Mouse (Mus musculus) skeletal muscle tissue, adult 2 months (tissue): ENCODE measurements around the gene Ralb.

Experiments used
- DNase-seq: peaks from one replicate; pipeline ENCODE4 v3.0.0-alpha.2; 2012; ENCODE audit warnings: low read depth, low spot score

The Ralb gene

DNA sequence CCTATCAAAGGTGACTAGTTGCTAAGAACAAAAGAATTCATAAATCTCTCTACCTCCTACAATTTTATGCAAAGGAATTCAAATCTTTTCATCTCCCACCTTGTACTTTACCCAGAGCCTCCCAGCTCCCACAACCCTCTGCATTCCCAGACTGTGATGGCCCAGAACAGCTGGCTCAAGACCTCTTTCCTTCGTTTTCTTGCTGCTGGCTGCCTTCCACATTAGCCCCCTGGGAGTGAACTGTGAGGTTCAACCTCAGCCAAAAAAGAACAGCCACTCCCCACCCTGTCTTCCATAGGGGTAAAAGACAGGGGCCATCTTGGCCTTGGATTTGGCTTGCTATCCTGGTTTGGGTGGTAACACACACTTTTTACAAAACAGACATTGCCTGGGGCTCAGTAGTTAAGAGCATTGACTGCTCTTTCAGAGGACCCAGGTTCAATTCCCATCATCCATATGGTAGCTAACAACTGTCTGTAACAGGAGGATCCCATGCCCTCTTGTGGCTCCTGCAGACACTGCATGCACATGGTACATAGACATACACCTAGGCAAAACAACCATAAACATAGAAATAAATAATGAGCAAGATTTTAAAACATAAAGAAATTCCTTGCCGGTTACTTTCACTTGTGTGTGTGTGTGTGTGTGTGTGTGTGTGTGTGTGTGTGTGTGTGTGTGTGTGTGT lies 10.4 kb downstream of the Ralb start:
- peak; percentile 22 for DNase-seq

DNA sequence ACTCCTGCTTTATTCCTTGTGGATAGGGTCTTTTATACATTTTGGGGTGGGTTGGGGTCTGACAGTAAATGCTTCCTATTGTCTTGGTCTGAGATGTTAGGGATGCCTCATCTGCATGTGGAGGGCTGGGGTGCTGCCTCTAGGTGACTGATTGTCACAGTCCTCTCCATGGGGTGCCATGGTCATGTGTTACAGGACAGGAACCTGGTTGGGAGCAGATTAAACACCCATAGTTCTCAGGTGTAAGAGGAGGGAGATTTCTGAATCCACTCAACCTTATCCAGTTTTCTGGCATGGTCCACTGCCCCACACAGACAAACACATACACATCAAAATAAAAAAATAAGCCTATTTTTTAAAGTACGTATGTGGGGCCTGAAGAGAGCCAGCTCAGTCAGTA lies 12.1 kb downstream of the Ralb start:
- no peak for DNase-seq

DNA sequence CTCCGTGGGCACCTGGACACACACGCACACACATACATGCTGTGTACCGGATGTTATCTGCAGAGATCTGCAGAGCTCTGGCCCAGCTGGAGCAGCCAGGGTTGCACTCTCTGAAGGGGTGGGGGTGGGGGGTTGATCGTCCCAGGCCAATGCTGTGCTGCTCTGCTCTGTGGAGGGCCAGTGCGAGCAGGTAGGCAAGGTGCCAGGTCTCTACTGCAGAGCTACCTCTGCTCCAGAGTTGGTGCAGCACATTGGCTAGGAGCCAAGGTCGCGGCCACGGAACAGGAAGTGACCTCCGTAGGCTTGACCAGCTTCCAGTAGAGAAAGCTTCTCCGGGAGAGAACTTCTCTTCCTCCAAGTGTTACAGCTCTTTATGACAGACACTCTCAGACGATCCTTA lies 12.5 kb downstream of the Ralb start:
- DNase-seq: peak; percentile 87

DNA sequence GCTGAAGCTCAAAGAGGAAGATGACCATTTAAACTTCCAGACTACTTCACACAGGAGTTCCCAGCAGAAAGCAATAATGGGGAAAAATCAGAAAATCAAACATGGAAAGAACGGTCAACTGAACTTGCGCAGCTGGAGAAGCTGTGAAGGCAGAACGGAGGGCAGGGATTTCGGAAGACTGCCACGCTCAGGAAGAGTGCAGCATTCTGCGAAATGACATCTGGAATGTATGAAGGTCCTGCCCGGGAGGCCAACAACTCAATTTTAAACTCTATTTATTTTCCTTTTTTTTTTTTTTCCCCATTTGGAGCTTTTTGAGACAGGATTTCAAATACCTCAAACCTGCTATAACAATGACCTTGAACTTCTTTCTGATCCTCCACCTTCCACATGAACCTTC lies 13.8 kb downstream of the Ralb start:
- no peak for DNase-seq

DNA sequence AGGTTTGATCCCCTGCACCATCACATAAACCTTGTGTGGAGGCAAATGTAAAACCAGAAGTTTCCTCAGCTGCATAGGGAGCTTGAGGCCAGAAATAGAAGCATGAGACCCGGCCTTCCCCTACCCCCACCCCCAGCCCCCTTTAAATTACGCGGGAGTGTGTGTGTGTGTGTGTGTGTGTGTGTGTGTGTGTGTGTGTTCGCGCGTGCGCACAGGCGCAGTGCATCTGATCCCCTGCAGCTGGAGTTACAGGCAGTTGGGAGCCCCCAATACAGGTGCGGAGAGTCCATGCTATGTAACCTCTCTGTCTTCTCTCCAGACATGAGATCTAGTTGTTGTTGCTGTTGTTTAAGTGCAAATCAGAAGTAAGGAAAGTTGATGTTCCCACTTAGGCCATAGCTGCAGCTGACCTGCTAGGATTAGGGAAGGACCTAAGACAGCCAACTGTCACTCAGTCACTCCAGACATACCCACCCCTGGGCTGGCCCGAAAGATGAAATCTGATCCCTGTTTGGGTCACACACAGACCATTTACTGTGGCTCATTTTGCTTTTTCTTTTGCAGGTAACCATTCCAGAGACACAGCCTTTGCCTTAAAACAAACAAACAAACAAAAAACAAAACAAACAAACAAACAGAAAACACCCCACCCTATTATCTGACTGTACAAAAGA lies 16.5 kb downstream of the Ralb start:
- DNase-seq: no peak

DNA sequence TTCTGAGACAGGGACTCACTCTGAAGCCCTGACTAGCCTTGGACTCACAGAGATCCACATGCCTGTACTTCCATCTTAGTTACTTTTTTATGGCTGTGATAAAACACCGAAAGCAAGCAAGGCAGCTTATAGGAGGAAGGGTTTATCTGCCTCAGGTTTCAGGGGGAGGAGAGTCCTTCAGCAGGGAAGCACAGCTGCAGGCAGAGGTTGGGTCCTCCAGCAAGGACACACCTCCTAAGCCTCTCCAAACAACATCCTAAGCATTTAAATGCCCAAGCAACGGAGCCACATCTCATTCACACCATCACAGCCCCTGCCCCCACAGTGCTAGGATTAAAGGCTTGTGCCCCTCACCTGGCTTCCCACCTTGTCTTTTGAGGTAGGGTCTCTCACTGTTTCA lies 18.8 kb downstream of the Ralb start:
- no peak for DNase-seq

DNA sequence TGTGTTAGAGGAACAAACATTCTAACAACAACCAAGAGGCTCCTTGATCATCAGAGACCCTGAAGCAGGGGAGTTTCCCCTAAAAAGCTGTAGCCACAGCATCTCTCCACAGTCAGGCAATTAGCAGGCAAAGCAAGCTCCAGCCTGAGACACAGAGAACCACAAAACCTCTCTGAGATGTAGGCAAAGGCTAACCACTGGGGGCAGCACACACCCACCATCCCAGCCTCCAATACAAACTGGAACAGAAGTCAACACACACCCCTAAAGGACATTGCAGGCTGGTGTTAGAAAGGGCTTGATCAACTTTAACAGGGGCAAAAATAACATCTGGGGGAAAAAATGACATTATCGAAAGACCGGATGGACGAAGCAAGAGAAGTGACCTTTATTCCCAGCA lies 20.1 kb downstream of the Ralb start:
- DNase-seq: no peak

DNA sequence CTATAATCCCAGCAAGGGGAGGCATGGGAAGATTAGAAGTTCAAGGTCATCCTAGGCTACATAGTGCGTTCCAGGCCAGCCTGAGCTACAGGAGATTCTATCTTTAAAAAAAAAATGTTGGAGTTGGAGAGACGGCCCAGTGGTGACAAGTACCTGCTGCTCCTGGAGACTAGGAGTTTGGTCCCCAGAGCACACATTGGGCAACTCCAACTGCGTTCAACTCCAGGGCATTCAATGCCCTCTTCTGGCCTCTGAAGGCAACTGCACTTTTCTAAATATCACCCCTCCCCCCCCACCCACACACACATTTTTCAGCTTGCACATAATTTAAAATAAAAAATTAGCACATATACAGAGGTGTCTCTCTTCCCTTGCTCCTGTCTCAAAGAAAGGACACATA lies 21.7 kb downstream of the Ralb start:
- DNase-seq: no peak

DNA sequence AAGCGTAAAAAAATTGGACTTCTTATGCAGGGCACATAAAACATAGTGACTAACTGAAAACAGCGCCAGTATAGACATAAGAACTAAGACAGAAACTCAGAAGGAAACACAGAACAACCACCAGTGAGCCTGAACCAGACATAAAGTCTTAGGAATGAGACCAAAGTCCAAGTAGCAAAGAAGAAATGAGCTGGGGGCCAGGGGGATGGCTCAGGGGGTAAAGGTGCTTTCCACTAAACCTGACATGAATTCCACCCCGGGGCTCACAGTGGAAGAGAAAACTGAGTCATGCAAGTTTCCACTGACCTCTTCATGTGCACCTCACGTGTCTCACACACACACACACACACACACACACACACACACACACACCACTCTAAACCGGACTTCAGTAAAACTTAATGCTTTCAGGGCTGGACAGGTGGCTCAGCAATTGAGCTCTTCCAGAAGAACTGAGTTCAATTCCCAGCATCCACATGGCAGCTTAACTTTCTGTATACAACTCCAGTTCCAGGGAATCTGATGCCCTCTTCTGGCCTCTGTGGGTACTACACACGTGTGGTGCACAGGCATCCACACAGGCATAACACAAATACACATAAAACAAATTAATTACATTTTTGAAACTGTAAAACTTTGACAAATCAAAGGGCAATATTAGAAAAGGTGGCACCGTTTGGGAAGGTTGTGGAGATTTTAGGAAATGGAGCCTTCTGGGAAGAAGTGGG lies 23.2 kb downstream of the Ralb start:
- no peak for DNase-seq

DNA sequence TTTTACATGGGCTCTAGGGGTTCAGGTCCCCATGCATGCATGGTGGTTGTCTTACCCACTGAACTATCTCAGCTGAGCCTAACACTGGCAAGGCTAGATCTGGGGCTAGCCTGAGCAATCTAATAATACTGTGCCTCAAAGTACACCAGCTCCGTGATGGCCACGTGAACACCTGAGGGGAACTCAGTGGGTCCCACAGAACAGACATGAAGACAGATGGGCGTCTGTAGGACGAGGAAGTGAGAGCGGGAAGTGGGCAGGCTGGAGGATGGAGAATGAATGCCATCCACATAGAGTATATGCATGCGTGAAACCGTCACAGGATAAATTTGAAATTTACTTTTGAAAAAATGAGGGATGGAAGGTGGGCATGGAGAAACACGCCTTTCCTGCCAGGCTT lies 23.9 kb downstream of the Ralb start:
- DNase-seq: no peak

DNA sequence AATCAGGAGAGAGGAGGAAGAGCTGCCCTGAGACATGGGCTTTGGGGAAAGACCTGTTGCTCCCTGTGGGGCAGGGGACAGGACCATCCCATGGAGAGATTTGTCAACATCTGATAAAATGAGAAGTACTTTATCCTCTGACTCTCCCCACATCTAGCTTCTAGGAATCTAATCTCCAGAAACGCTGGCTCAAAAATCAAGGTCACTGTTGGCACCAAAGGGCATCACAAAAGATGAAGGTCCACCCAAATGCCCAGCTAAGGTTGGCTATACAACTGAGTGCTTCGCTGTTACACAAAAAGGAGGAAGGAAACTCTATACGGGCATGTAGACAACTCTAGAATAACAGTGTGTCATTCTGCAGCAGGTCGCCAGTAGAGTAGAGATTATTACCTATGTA lies 25.0 kb downstream of the Ralb start:
- DNase-seq: no peak

DNA sequence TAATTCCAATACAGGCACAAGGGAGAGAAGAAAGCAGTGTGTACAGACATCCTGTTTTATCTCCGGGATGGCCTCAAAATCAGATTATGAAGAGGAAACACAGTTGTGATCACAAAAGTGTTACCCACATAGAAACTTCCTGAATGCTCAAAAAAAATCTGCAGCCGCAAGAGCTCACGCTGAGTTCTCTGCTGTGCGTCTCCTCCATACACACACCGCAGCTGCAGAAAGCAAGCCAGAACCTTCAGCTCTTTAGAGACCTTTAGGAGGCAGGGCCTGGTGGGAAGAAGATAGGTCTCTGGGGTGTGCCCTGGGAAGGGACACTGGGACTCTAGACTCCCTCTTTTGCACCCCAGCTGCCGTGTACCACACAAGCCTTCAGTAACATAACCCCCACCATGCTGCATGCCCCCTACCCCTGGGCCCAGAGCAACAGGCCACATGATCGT lies 27.7 kb downstream of the Ralb start:
- DNase-seq: no peak

DNA sequence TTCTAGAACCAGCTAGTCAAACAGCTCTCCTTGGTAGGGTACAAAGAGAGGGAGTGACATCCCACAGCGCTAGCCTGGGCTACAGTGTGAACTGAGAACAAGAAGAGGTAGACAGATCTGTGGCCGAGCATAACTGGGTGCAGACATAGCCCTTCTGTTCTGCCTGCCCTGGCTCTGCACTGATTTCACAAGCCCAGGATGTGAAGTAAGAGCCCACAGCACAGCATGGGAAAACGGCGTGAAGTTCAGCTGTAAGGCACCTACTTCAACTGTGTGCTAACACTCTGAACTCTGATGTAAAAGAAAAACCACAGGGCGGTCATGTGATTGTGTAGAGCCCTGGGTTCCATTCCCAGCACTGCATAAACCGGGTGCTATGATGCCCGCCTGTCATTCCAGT lies 29.9 kb downstream of the Ralb start:
- DNase-seq: no peak

DNA sequence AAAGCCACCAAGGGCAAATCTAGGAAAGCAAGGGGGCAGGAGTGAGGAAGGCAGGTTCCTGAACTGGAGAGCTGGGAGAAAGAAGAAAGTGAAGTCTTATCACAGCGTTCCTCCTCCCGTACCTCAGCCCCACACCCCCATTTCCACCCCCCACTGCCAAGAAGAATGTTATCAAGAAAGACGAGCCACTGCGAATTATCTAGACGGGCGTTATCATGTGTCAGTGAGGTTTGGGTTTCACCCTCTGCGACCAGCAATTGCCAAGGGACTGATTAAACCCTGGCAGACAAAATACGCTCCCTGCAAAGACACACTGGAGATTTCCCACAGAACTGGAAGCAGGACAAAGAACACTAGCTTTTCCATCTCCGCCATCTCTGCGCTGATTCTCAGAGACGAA lies 31.9 kb downstream of the Ralb start:
- DNase-seq: no peak

DNA sequence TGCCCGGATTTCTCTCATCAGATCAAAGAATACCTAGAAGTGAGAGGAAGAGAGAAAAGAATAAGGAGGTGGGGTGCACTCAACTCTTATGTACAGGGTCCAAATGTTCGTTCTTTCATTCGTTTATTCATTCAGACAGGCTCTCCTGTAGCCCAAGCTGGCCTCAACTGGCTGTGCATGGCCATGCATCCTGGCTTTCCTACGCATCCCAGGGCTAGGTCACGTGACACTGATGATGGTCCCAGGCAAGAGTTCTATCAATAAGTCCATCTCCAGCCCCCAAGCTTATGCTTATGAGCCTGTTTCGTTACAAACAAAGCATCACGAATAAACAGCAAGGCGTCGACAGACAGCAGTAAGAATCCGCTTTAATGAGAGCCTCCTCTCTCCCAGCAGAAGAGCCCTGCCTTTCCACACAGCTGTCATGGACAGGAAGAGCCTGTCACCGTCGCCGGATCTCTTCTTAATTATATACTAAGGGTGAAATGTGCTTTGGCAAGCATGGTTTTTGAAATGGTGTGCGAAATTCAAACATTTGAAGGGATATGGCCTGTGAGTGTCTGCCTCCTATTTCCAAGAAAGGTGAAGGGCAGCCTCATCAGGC lies 32.7 kb downstream of the Ralb start:
- no peak for DNase-seq

DNA sequence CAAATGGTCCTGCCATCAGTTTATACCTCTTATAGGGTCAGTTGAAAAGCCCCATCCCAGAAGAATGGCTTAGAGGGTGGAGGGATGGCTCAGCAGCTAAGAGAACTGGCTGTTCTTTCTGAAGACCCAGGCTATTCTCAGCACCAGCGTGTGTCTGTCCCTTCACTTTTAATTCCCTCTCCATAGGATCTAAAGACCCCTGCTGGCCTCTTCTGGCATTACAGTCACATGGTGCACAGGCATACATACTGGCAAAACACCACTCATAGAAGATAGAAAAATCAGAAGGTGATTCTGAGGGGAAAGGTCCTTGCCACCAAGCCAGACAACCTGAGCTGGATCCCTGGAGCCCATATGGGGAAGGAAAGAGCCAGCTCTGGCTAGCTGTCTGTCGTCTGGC lies 41.2 kb downstream of the Ralb start:
- no peak for DNase-seq

DNA sequence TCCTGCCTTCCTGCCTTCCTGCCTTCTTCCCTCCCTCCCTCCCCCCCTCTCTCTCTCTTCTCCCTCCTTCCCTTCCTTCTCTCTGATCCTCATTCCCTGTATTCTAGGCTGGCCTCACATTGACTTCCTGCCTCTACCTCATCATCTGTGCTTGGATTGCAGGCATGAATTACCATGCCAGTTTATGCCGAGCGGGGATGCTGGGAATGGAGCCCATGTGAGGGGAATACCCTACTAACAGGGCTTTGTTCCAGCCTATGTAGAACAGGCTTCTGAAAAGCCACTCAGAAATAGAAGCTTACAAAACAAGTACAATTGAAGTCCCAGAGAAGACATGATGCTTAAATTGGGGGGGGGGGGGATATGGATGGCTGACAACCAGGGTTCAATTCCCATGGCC lies 44.5 kb downstream of the Ralb start:
- no peak for DNase-seq

DNA sequence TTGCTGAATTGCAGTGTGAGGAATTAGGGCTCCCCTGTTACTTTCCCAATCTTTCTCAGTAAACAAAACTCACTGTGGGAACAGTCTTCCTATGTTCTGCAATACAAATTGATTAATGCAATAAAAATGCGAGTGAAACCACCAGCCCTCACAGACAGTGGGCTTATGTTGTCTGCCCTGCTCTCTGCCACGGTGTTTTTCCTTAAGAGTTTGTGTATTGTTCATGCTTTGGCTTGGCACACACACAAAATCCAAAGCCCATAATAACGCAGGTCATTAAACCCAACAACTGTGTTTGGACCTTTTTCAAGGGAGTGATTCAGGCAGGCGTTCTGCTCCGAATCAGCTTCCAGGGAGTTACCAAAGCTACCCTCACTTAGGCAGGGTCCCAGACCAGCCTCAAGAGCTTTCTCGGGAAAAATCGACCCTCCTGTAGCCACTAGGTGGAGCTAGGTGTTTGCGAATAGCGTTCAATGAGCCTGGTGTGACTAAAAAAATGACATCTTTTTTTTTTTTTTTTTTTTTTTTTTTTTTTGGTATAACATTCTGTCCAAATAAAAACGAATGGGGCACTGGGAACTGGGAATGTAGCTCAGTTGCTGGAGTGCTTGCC lies 46.5 kb downstream of the Ralb start:
- DNase-seq: peak; percentile 28

DNA sequence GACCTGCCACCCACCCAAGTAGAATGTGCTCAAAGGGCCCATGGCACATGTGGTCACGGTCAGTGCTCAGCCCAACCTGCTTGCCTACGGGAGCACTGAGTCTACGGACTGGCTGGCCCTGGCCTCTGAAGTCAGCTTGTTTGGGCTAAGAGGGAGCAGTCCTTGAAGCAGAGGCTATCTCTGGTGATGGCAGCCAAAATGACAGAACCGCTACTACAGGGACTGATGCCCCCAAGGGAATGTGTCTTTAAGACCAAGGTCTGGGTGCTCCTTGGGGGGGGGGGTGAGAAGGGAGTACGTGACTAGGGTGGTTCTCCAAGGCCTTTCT lies 47.1 kb downstream of the Ralb start:
- DNase-seq: no peak

DNA sequence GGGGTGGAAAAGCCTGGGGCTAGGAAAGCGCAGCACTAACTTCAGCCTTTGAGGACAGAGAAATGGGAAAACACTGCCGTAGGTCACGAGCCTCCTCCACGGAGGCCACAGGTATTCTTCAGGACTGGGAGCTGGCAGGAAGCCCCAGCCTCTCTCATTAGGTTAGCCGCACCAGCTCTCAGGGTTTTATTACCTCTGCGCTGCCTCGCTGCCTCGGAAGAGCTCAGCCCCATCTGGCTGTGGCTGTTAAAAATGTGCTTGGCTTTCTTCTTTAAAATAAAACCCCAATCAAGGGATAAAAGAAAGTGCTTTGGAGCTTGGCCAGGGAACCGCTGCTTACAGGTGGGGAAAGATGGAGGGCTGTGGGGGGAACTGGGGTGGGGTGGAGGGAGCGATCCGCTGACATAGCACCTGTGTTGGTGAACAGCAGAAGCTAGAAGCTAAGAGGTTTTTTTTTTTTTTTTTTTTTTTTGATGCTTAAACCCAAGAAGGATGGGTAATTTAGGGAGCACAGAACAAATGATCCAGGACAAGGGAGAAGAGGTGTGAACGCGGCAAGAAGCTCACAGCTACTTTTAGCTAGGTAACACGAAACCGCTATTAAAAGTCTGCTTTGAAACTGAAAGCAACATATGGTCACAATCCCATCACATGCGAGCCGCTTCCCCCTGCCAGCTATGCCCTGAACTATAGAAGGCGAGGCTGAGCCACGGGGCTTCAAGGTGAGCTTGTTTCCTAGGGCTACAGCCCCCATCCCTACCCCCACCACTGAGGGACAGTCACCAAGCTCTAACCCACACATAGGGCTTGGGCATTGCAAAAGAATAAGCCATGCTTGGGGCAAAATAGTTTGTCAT lies 47.7 kb downstream of the Ralb start:
- no peak for DNase-seq

DNA sequence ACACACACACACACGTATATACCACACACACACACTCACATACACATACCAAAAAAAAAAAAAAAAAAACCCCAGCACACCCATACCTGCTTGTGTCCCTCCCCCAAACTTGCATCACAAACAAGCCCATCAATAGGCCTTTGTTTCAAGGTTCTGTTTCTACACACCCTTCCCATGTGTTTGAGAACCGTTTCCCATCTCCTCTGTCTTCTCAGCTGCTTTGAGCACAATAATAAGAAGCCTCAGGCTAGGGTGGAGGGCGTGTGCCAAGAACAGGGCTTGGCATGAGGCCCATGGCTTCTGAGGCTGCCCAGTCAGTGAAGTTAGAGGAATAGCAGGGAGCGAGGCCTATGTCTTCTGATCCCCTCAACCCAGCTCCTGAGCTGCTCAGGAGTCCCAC lies 50.9 kb downstream of the Ralb start:
- DNase-seq: peak; percentile 35
